Mouse (Mus musculus) spleen, postnatal 36 days (tissue): ENCODE data around the gene Stk17b.
"Not testable (repeated sequence)": the region's sequence is repeated elsewhere in the genome, so short reads cannot be mapped to it uniquely, and the experiment has no call there.

Experiments
- DNase-seq, 2 experiments: peaks; one replicate each; pipeline ENCODE4 v3.0.0; 2022; ENCODE audit warnings: low spot score in 2 of 2, mixed read lengths in 1 of 2

Stk17b gene

DNA sequence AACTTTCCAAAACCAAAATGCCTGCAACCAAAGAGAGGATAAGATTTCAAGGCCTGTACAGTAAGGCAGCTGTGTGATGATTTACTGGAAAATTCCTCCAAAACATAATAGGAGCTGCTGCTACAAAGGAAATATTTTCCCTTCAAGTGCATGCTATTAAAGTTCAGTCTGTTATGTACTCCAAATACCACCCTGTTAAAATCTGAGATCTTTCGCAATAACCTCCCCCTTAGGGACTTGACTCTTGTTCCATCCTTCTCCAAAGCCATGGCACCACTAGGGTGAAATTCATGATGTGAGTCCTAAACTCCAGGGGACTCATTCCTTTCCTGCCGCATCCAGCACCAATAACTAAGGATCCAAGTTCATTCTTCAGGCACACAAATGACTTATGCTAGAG lies 58.1 kb downstream of the Stk17b start:
- no peak for DNase-seq

DNA sequence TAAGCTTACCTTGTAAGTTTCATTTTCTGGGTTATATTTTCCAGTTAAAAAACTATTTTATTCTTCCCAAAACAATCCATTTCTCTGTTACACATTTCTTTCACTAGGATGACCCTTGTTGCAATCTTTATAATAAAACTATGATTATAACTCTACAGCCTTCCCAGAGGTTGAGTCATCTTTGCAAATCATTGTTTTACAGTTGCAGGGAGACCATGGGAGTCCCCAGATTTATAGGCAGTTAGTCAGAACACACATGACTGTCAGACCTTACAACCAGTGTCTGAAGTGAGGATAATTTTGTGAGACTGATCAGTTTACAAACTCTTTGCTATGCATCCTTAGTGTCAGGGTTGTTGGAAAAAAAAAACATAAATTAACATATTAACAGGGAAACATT lies 63.7 kb downstream of the Stk17b start:
- no peak for DNase-seq

DNA sequence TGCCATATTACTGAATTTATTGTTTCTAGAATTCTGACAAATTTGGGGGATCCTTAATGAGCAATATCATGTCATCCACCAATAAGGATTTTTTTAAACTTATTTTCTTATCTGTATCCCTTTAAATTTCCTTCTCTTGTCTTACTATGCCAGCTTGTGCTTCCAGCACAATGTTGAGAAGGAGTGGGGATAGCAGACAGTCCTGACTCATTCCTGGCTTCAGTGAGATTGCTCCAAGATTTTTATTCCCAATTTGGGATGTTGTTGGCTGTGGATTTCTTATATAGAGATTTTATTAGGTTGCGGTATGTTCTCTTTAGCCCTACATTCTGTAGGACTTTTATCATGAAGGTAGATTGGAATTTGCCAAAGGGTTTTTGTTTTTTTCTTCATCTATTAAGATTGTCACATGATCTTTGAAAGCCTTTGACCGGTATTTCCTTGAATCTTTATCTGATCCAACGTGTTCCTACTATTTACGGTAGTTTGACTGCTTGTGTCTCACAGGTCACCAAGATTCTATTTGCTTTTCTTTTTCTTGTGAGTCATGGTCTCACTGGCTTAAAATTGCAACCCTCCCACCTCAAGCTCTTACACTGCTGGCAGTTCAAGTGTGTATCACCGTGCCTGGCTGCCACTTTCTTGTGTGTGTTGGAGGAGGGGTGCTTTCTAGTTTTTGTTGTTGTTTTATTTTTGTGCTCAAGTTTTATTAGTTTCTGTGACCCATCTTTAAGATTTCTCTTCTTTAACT lies 64.2 kb downstream of the Stk17b start:
- no peak for DNase-seq

DNA sequence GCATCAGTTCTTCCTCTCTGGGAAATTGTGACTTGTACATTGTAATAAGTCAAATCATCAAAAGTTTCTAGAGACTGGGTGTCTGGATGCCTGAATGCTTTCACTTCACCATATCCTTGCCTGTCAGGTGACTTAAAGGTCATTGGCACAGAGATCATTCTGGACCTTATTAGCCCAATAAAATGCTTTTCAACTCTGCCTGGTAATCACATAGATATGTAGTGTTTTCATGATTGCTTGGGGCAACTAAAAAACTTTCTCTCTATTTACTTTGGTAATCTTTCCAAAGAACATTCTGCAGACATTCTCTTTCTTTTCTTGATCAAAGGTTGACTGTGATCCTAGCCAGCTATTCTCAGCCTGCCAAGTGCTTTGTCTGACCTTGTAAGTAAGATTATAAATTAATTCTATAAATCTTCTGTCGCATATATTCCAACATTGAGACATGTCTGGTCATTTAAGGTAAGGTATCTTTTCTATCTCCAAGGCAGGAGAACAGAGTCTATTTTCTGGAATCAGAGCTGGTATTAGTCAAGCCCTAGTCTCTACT lies 69.0 kb downstream of the Stk17b start:
- DNase-seq = no peak

DNA sequence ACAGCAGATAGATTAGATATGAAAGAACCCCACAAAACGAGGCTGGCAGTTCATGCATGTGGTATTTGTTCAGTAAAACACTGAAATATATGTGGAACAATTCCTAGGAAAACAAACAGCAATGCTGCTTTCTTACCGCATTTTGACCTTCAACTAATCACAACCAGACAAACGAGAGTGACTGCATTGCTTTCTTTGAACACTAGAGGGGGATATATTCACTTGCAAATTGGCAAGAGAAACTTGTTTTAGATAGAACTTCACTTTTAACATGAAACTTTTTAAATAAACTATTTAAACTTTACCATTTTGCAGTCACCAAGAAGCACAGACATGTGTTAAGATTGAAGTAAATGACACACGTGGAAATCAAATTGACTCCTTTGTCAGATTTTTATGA lies 69.6 kb downstream of the Stk17b start:
- DNase-seq = peak; percentile 20 to 52

DNA sequence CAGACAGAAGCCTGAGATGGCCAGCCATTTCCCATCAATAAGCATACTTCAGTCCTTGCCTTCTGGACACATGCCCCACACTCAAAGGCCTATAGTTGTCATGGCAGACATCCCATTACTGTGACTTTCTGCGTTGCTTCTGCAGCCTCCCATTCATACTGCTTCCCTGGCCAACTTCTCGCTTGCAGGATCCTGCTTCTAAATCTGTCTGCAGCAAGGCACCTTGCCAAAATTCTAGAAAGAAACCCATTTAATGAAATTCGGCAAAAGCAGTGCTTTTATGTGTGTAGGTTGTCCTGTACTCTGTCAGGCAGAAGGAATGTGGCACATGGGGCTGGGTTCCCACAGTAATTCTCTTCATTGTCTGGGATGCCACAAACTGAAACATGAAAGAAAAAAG lies 71.6 kb downstream of the Stk17b start:
- not testable (repeated sequence) for DNase-seq

DNA sequence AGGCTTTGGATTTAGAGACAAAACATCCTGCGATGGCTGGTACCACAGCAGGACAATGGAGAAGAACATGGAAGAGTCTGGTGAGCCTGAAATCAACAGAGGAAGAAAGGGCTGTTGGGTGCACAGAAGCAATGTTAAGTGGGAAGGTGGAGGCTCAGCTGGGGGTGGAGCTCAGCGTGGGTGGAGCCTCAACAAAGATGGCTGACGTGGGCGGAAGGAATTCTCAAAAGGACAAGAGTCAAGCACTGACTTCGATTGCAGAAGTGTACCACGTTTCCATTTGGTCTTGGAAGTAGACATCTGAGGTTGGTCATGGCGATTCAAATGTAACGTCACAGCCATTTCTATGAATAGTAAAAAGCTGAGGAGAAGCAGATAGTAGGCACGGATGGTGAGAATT lies 74.0 kb downstream of the Stk17b start:
- no peak for DNase-seq

DNA sequence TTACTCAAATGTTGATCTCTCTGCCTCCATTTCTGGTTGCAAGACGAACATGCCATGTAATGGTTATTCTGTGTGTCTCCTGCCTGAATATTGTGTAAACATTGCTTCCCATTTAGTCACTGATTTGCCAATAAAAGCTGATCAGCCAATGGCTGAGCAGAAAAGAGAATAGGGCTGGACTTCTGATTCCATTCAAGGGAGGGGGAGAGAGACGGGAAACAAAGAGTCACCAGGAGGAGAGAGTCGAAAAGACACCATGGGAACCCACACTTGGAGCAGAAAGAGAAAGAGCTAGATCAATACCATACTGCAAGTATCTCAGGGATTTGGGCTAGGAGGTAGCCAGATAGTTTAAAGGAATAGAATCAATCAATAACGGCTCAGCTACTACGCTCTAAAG lies 75.4 kb downstream of the Stk17b start:
- not testable (repeated sequence) for DNase-seq

DNA sequence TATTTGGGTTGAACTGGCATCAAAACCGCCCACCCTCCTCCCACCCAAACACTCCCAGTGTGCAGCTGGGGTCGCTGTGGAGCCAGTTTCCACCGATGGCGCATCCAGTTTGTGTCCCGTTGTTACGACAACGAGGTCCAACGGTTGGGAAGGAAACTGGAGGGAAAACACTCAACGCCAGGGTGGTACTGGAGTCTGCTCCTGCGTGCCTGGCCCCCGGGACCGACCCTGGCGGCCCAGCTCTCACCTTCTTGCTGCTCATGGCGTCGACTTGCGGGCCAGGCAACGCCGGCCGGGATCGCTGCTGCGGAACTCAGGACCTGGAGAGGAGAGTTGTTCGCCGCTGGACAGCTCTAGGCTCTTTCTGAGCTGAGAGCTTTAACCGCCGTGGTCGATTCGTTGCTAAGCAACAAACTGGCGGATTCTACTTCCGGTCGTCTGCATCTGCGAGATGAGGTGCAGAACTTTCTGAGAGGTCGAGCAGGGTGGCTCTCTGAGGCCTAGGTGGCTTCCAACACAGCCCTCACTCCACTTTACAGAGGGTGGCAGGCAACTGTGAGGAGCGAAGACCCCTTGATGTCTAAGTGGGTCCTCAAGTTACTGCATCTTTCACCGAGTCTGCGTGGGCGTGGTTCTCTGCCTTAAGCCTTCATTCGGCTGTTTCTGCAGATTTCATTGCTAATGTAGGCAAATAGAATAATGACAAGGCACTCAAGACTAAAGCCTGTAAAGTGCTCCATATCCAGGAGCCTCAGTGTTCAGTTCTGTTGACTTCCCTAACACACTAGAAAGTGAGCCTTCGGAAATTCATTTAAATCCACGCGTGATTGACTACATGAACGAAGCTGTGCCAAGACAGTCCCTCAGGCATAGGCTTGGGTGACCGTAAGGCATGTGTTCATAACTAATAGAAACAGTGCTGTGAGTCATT lies 78.3 kb downstream of the Stk17b start, which contains the start of gene Dnah7a:
Gene Dnah7a, minus strand, starts transcription at position 354 of the 931 bp plus-strand sequence.
- DNase-seq = peak; percentile 27 to 49
